Mouse (Mus musculus): ENCODE measurements around the gene Pbx3. TPM values are rescaled to one million over a fixed set of nuclear protein-coding genes. Genes with fewer than 3 reads are reported as not detected.

Gene Pbx3
- polyA plus RNA-seq, 1 experiment from 2014 or later: 92.9 TPM

DNA sequence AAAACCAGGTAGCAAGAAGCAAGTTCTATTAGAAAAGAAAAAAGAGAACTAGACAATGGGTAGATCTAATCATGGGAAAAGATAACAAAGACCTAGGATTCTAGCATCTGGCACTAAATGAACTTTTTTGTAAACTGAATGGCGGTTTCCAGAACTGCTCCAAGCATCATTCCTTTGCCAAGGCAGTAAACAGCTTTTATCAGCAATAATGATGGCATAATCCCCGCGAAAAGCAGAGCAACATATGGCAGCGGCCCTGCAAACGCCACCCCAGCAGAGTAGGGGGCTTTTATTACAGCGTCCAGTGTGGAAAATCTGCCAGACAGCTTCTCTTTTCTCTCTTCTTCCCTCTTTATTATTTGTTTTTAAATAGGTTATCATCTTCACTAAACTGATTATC is 93.2 kb downstream of the Pbx3 start:
- WGBS: 14% methylated on average over 6 of the region's 6 CpGs
- no peak overlapping the region for H3K27ac ChIP-seq
- H3K4me3 ChIP-seq: no peak overlapping the region
- no peak overlapping the region for H3K9ac ChIP-seq
- no peak for ATAC-seq (ENCODE audit: low FRiP score, low read depth)
- H3K4me1 ChIP-seq: peaks cover 21% of the 10 kb centered on the region; the same call in 1 of the 2 replicates
- no peaks in the 10 kb centered on the region for H3K36me3 ChIP-seq
- no peaks in the 10 kb centered on the region for H3K27me3 ChIP-seq (replicated peaks)
- H3K9me3 ChIP-seq: no peaks in the 10 kb centered on the region
- no peak overlapping the region for H3K4me2 ChIP-seq (replicated peaks)

DNA sequence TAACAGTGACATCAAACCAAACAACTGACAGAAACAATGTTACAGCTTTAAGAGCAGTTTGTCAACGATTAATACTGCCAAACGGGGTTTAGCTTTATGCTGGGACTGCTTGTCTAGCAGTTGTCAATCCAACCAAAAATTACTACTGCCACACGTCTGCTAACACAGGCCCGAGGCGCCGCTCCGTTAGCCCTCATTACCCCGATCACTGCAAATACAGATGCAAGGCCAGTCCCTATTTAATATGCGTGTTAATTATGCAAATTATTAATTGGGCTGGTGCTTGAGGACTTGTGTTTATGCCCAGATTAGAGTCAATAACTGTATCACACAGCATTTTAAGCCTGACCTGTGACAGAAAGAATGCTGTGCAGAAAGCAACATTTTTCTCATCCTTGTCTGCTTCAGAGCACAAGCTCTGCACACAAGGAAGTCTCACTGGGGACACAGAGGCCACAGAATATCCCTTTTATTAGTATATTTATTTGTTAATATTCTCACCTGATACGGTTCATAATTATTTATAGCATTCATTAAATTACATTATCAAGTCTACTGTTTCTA is 97.2 kb downstream of the Pbx3 start:
- Histone ChIP-seq H3K4me3 (no peak overlapping the region), H3K9me3 (no peaks in the 10 kb centered on the region), H3K36me3 (no peaks in the 10 kb centered on the region), H3K27ac (no peak overlapping the region), H3K9ac (no peak overlapping the region), H3K4me2 (replicated peaks) (no peak overlapping the region), H3K4me1 (peaks cover 18% of the 10 kb centered on the region; the same call in 1 of the 2 replicates), H3K27me3 (replicated peaks) (no peaks in the 10 kb centered on the region)
- ATAC-seq (ENCODE audit: low FRiP score, low read depth): no peak
- WGBS: 68% methylated on average over 10 of the region's 10 CpGs

DNA sequence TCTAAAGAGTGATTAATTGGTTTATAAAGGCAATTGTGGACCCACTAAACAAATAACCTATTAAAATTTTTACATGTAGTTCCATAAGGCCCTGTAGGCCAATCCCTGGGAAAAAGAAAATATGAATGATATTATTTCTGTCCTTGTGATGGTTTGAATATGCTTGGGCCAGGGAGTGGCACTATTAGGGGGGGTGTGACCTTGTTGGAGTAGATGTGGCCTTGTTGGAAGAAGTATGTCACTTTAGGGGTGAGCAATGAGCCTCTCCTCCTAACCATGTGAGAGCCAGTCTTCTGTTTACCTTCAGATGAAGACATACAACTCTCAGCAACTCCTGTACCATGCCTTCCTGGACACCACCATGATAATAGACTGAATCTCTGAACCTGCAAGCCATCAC is 110.9 kb downstream of the Pbx3 start:
- H3K36me3 ChIP-seq: no peaks in the 10 kb centered on the region
- no peak overlapping the region for H3K9ac ChIP-seq
- peaks cover 14% of the 10 kb centered on the region for H3K4me1 ChIP-seq
- ATAC-seq (ENCODE audit: low FRiP score, low read depth): no peak
- no peaks in the 10 kb centered on the region for H3K9me3 ChIP-seq
- no peak overlapping the region for H3K4me3 ChIP-seq
- no peaks in the 10 kb centered on the region for H3K27me3 ChIP-seq (replicated peaks)
- H3K4me2 ChIP-seq (replicated peaks): no peak overlapping the region
- H3K27ac ChIP-seq: no peak overlapping the region

DNA sequence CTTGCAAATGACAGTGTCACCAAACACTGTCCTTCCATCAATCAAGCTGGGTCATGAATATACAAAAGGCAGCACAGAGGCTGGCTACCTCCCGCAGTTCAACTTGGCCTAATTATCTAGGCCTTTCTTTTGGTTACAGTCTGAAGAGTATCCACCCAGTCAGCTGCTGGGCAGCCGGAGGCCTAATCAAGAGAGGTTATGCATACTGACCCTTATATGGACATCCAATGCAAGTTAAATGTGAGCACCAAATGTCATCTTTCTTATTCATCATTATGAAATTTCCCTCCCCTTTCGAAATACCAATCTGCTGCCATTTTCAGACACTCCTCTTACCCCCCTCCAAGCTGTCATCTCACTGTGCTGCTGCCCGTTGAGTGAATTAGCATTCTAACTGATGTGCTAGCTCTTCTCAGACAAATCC is 112.3 kb downstream of the Pbx3 start:
- H3K4me2 ChIP-seq (replicated peaks): no peak overlapping the region; the same call in 1 of the 2 replicates
- ATAC-seq (ENCODE audit: low FRiP score, low read depth): 0 out of 2 replicates have a peak, but pooled peaks have one; percentile 53
- H3K4me1 ChIP-seq: peaks cover 14% of the 10 kb centered on the region
- H3K27me3 ChIP-seq (replicated peaks): no peaks in the 10 kb centered on the region
- H3K27ac ChIP-seq: no peak overlapping the region
- H3K36me3 ChIP-seq: no peaks in the 10 kb centered on the region
- H3K9me3 ChIP-seq: no peaks in the 10 kb centered on the region
- H3K4me3 ChIP-seq: no peak overlapping the region
- H3K9ac ChIP-seq: no peak overlapping the region
- 15% methylated on average over 4 of the region's 4 CpGs for WGBS

DNA sequence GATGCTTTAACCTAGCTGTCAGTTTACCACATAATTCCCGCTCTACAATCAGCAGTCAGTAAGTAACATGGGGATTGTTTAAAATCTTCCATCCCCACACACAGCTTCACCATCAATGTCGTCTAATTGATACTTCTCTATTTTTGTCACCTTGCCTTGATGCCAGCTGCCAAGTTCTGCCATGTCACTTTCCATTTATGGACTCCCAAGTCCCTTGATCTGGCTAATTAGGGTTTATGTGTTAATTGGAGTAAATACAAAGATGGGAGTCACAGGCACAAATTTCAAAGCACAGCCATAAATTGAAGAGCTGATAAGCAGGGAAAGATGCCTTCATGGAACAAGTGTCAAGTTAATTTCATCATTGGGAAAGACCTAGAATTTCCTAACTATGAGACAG is 114.7 kb downstream of the Pbx3 start:
- WGBS: 66% methylated on average over 2 of the region's 2 CpGs
- Histone ChIP-seq H3K4me3 (no peak overlapping the region), H3K36me3 (no peaks in the 10 kb centered on the region), H3K4me1 (peaks cover 17% of the 10 kb centered on the region), H3K27me3 (replicated peaks) (no peaks in the 10 kb centered on the region), H3K27ac (no peak overlapping the region), H3K9me3 (no peaks in the 10 kb centered on the region), H3K9ac (no peak overlapping the region), H3K4me2 (replicated peaks) (no peak overlapping the region)
- no peak for ATAC-seq (ENCODE audit: low FRiP score, low read depth)

DNA sequence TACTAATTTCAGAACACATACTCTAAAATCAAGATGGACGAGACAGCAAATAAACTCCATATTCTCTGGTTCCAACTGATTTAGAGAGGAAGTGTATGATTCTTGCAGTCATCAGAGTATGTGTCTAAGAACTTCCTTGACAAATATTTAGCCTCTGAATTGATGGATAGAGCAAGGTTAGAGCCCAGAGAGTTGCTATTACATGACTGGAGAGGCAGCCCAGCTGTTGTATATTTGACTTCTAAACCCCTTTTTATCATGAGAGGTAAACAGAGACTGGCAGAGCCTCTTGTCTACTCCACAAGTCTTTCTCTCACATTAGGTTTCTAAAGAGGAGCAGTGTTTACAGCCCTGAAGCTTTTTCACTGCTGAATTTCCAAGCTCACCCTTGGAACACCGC is 115.3 kb downstream of the Pbx3 start:
- no peak for ATAC-seq (ENCODE audit: low FRiP score, low read depth)
- Histone ChIP-seq H3K4me1 (peaks cover 23% of the 10 kb centered on the region), H3K27ac (no peak overlapping the region)

DNA sequence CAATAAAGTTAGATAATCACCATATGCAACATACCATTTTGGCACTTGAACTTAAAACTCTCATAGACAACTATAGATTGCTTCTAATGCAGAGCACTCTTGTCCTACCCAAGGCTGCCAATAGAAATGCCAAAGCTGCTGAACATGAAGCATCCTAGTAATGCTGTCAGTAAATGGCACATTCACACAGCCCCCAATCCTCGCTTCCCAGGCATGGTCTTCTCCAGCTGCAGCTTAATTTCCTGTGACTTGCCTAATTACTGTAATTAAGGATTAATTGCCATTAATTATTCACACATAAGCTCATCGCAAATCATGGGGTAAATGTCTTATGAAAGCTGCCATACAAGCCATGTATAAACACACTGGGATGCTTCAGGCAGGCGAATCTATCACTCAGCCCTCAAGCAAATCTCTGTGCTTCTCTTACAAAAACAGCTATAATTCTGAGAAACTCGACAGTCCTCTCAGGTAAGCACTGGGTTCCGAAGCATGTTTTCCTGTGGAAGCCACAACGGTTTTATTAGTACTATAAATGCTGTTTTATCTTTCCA is 116.9 kb downstream of the Pbx3 start:
- no peak overlapping the region for H3K9ac ChIP-seq
- no peak overlapping the region for H3K4me2 ChIP-seq (replicated peaks)
- no peaks in the 10 kb centered on the region for H3K36me3 ChIP-seq
- 60% methylated on average over 6 of the region's 6 CpGs for WGBS
- H3K4me3 ChIP-seq: no peak overlapping the region
- no peak for ATAC-seq (ENCODE audit: low FRiP score, low read depth)
- peaks cover 26% of the 10 kb centered on the region for H3K4me1 ChIP-seq
- no peak overlapping the region for H3K27ac ChIP-seq
- H3K9me3 ChIP-seq: no peaks in the 10 kb centered on the region
- no peaks in the 10 kb centered on the region for H3K27me3 ChIP-seq (replicated peaks)

More for the DNA sequence above, 115.3 kb downstream of the Pbx3 start:
- Histone ChIP-seq H3K4me2 (replicated peaks) (no peak overlapping the region), H3K4me3 (no peak overlapping the region), H3K36me3 (no peaks in the 10 kb centered on the region), H3K9me3 (no peaks in the 10 kb centered on the region), H3K9ac (no peak overlapping the region), H3K27me3 (replicated peaks) (no peaks in the 10 kb centered on the region)
- WGBS: 81% methylated on average over 2 of the region's 2 CpGs

DNA sequence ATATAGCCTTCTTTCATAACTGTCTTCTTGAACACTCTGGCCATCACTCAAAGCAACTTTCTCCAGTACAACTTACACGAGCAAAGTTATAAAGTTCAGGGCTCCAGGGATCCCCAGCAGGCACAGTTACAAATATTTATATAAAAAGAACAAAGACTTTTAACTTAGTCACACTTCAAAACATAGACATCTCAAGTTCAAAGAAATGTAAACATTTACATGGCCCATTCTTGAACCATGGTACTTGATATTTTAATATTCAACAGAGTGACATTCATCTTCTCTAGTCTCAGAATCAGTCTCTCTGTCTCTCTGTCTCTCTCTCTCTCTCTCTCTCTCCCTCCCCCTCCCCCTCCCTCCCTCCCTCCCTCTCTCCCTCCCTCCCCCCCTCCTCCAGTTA is 119.3 kb downstream of the Pbx3 start:
- Histone ChIP-seq H3K9me3 (no peaks in the 10 kb centered on the region), H3K36me3 (no peaks in the 10 kb centered on the region), H3K4me2 (replicated peaks) (no peak overlapping the region), H3K9ac (no peak overlapping the region), H3K4me3 (no peak overlapping the region), H3K27me3 (replicated peaks) (no peaks in the 10 kb centered on the region), H3K27ac (no peak overlapping the region), H3K4me1 (peaks cover 28% of the 10 kb centered on the region)
- ATAC-seq (ENCODE audit: low FRiP score, low read depth): no peak
- 19% methylated on average over 1 of the region's 1 CpGs for WGBS

DNA sequence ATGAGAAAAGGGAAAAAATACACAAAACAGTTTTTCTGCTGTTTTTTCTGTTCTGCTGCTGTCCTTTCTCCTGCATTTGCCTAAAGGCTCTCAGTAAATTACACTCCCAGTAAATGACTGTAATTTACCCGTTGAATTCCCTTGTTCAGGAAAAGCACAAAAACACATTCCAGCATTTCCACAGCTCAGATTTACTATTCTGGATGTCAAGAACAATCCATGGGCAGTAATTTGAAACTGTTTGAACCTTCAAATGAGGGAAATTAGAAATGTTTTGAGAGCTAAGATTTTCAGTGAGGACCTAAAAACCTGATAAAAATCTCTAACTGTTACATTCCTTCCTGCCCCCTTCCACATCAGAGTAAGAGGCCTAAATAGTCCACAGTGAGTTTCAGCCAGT is 119.8 kb downstream of the Pbx3 start:
- no peaks in the 10 kb centered on the region for H3K36me3 ChIP-seq
- ATAC-seq (ENCODE audit: low FRiP score, low read depth): no peak
- WGBS: 4% methylated on average over 1 of the region's 1 CpGs
- H3K27ac ChIP-seq: no peak overlapping the region
- H3K9ac ChIP-seq: no peak overlapping the region
- H3K4me3 ChIP-seq: no peak overlapping the region
- H3K4me1 ChIP-seq: peaks cover 27% of the 10 kb centered on the region
- no peak overlapping the region for H3K4me2 ChIP-seq (replicated peaks)
- H3K9me3 ChIP-seq: no peaks in the 10 kb centered on the region
- no peaks in the 10 kb centered on the region for H3K27me3 ChIP-seq (replicated peaks)

DNA sequence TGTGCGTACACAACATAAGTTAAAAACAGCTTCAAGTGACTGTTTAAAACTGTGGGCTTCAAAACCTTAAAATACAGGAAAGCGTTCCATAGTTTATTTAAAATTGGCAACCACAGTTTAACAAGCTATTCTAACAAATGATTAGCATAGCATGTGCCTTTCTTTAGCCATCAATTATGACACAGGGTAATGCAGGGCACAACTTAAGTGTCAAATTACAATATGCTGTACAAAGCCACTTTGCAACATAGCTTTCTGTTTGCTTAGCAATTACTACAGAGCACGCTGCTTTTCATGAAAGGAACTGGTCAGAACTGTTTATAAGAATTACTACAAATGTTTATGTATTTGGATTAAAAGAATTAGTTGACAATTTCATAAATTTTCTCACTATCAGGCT is 120.7 kb downstream of the Pbx3 start:
- H3K27me3 ChIP-seq (replicated peaks): no peaks in the 10 kb centered on the region
- H3K36me3 ChIP-seq: no peaks in the 10 kb centered on the region
- no peak overlapping the region for H3K27ac ChIP-seq
- peaks cover 27% of the 10 kb centered on the region for H3K4me1 ChIP-seq
- ATAC-seq (ENCODE audit: low FRiP score, low read depth): no peak
- no peak overlapping the region for H3K9ac ChIP-seq
- H3K4me2 ChIP-seq (replicated peaks): no peak overlapping the region
- no peaks in the 10 kb centered on the region for H3K9me3 ChIP-seq
- 48% methylated on average over 3 of the region's 3 CpGs for WGBS
- H3K4me3 ChIP-seq: no peak overlapping the region

DNA sequence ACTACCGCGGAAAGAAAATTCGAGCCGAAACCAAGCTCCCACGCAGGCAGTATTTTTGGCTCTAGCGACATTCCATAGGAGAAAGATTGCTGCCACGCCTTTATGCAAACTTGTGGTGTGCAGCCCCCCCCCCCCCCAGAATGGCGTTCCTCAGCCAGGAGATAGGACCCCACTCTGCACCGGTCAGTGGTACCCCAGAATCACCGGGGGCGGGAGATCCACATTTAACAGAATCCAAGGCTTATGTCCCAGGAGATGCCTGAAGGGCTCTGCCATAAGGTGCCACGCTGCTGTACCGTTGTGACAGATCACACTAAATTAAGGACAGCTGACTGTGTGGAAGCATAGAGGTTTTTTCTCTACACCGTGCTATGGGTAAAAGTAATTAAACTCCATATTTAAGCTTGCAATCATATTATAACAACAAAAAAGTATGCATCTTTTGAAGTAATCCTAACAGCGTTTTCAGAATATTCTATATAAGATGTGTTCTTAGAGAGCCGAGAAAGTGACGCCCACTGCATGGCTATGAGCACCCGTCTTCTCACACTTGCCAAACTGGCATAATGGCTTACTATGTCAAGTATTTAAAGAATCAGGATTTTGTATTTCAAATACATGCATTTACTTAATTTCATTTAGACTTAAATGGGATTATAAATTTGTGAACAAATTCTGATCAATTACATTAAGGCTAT is 122.8 kb downstream of the Pbx3 start:
- Histone ChIP-seq H3K4me2 (replicated peaks) (peak overlapping the region; percentile 77), H3K27ac (peak overlapping the region; percentile 86), H3K4me1 (peaks cover 31% of the 10 kb centered on the region), H3K4me3 (peak overlapping the region; percentile 38), H3K36me3 (no peaks in the 10 kb centered on the region), H3K9me3 (no peaks in the 10 kb centered on the region), H3K9ac (peak overlapping the region; percentile 46), H3K27me3 (replicated peaks) (no peaks in the 10 kb centered on the region)
- peak; percentile 63 for ATAC-seq (ENCODE audit: low FRiP score, low read depth)
- WGBS: 5% methylated on average over 18 of the region's 18 CpGs

DNA sequence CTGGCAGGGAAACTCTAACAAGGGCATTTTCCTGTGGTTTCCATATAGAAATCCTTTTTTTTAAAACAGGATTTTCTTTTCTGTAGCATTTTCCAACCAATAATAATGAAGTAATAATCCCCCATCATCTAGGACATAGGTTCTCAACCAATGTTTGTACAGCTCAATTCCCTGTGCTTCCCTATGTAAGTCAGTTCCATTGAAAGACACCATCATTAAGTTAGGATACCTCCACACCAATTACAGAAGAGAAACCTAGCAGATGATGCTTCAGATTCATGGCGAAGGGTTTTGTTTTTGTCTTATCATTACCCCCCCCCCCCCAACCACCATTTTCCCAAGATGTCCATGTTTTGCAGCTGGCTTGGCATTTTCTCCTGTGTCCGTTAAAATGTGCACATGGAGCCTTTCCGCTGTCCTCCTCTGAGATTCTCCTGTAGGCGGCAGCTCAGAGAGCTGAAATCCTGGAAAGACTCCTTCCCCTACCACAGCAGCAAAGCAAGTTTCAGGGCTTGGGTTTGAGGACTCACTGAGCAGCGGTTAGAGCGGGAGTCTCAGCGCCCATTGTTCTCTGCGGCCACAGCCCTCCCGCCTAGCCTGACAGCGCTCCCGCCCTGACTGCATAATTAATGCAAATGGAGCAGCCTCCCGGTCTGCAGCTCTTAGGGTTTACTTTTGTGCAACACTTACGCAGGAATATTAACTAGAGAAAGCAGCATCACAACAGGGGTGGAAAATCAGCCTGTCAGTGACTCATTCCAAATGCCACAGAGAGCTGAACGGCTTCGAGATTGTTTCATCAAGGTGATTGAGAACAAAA is 123.6 kb downstream of the Pbx3 start:
- peak overlapping the region; percentile 38 for H3K4me3 ChIP-seq
- peaks cover 31% of the 10 kb centered on the region for H3K4me1 ChIP-seq
- H3K27me3 ChIP-seq (replicated peaks): no peaks in the 10 kb centered on the region
- H3K9me3 ChIP-seq: no peaks in the 10 kb centered on the region
- H3K4me2 ChIP-seq (replicated peaks): peak overlapping the region; percentile 77
- H3K9ac ChIP-seq: peak overlapping the region; percentile 46
- peak overlapping the region; percentile 86 for H3K27ac ChIP-seq
- under 1% methylated on average over 15 of the region's 15 CpGs for WGBS
- peak; percentile 92 for ATAC-seq (ENCODE audit: low FRiP score, low read depth)
- H3K36me3 ChIP-seq: no peaks in the 10 kb centered on the region

Data from neural tube, embryonic 12.5 days (tissue).